Mouse (Mus musculus) E14TG2a.4 (cell line): ENCODE data around the gene Gsdma.

Experiments used
- CTCF ChIP-seq: conservative IDR thresholded peaks from 2 replicates; pipeline ENCODE4 v1.5.1; 2014; ENCODE audit warnings: low read length
- POU5F1 ChIP-seq: IDR thresholded peaks from 2 replicates; pipeline ENCODE4 v1.6.1; 2014; ENCODE audit warnings: low read length, borderline replicate concordance

DNA sequence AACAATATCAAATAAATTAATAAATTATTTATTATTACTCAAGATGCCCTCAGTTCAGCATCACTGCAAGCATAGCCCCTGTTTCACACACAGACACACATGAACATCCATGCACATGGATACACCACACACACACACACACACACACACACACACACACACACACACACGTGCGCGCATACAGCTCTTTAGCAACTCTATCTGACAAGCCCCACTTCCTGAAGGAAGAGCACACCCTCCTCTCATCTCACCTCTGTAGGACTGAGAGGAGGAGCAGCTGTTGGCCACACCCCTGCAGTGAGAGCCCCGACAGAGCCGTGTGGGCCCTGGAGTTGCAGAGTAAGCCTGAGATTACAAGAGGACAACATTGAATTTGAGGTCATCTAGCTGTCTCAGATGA, 24.1 kb upstream of the Gsdma start:
- TF ChIP-seq CTCF (no peak), POU5F1 (no peak)
